8 mouse cellular contexts compared by ENCODE assay signal in the genomic region with DNA sequence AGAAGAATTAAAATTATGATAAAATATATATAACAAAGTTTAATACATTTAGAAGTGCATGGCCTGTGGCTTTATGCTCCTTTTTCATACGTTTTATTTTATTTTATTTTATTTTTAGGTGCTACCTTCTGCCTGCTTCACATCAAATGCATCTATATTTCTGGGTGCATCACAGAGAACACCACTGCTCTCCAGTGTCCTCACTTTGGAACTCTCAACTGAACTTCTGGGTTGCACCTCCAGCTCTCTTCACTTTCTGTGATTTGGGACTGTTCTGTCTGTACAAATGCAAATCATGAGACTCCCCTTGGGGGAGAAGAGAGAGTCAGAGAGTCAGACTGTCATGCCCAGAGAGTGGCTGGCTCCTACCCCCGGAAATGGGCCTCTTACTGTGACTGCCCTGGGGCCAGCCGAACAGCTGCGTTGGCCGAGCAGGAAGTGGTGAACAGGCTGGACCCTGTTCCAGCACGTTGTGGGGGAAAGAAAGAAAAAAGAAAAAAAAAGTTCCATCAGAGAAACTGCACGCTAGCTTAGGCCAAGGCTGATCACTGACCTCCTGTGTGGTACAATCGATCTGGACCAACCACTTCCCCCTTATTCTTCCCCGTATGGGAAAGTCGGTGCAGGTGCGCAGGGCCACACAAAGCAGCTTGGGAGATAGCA.
DNase-seq lines count a peak whose midpoint lies in the region; ATAC-seq lines count a peak whose summit lies in the region.

No protein-coding gene starts in this region.

- peak; percentile 29 to 50 for DNase-seq in left cerebral cortex, postnatal 14 days (ENCODE audit: low spot score in 2 of 2)
- DNase-seq in left cerebral cortex, adult 18-20 months (ENCODE audit: low spot score in 2 of 2), result no peak
- peak; percentile 63 to 73 for DNase-seq in lung, postnatal 4 days
- no peak for DNase-seq in cerebellum, adult 11 months
- DNase-seq in T-cell, adult 2 months (ENCODE audit: low spot score), result no peak
- no peak for DNase-seq in retina, embryonic 14.5 days (ENCODE audit: low spot score)

- ATAC-seq in activated CD4-positive, CD25-positive, alpha-beta regulatory T cell, adult 4 months, result peak; percentile 58
- ATAC-seq in hematopoietic stem cell, adult 5-6 weeks (replicated peaks in 1 of 2; ENCODE audit: insufficient read depth in 1 of 2, low FRiP score in 2 of 2, low TSS enrichment in 1 of 2, low read depth in 1 of 2, poor library complexity in 2 of 2, severe bottlenecking in 2 of 2), result peak; percentile 83 to 90

- intact Hi-C loops in left cerebral cortex, postnatal 14 days (cut with DNase I), result no loop called here

Comparison
In these comparisons a context has a peak if more than half of its experiments do, and no peak if none do; other contexts are left out.
1. DNase-seq: peak in left cerebral cortex, postnatal 14 days (2 of 2) and lung, postnatal 4 days (2 of 2); none in left cerebral cortex, adult 18-20 months (0 of 2), cerebellum, adult 11 months (single experiment), T-cell, adult 2 months (single experiment) and retina, embryonic 14.5 days (single experiment).